Mouse (Mus musculus): Measurements from ENCODE around the gene Pold2.

Pold2 gene

DNA sequence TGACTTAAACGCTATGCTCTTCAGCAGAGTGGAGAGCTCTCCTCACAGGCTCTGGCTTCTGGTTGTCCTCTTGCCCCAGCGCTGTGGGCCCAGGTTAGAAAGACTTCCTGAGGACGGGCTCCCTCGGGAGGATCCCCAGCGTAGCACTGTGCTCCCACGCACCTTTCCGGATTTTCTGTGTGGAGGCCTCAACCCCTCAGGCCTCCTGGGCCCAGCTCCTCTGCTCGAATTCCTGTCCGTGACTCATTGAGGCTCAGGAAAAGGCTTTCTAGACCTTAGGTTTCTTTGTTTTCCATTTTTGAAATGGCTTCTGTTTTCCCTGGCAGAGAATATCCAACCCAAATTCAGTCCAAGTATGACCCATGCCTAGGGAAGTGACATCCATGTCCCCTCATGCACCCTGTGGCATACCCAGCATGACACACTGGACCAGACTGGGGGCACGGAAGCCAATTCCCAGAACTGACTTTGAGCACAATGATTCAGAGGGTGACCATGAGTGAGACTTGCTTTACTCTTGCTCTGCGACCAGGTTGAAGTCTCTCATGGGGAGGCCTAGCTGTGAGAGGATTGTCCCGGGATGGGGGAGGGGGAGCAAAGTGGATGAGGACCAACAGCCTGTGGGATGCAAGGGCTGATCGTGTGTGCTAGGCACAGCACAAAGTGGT lies 18.1 kb downstream of the Pold2 start:
- in situ Hi-C loops (cut with MboI, MseI), result no loop called here

DNA sequence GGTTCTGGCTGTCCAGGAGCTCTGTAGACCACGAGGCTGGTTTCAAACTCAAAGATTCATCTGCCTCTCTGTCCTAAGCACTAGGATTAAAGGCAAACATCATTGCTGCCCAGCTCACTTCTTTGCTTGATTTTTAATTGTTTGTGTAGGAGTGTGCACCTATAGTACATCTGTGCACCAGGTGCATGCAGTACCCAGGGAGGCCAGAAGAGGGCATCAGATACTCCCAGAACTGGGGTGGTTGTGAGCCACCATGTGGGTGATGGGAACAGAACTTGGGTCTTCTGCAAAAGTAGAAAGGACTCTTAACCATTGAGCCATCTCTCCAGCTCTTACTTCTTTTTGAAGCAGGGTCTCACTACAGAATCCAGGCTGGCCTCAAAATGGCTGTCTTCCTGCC lies 19.4 kb downstream of the Pold2 start:
- in situ Hi-C loops (cut with MboI, MseI), result no loop called here

GRCm38 (mm10) chr11:5856479-5857130 lies 21.5 kb downstream of the Pold2 start:
- in situ Hi-C loops (cut with MboI, MseI), result no loop called here

GRCm38 (mm10) chr11:5855902-5856301 lies 22.2 kb downstream of the Pold2 start:
- in situ Hi-C loops (cut with MboI, MseI), result no loop called here

- in situ Hi-C loops (cut with MboI, MseI), result no loop called here
These were observed 22.6 kb downstream of the Pold2 start for GRCm38 (mm10) chr11:5855481-5855880.

GRCm38 (mm10) chr11:5852314-5852713 lies 25.8 kb downstream of the Pold2 start:
- in situ Hi-C loops (cut with MboI, MseI), result no loop called here

GRCm38 (mm10) chr11:5851021-5851736 lies 26.9 kb downstream of the Pold2 start:
- in situ Hi-C loops (cut with MboI, MseI), result no loop called here

- in situ Hi-C loops (cut with MboI, MseI), result no loop called here
These were observed 27.6 kb downstream of the Pold2 start for GRCm38 (mm10) chr11:5850452-5850851.

- in situ Hi-C loops (cut with MboI, MseI), result no loop called here
These were observed 28.8 kb downstream of the Pold2 start for GRCm38 (mm10) chr11:5849316-5849715.

- in situ Hi-C loops (cut with MboI, MseI), result no loop called here
These were observed 29.4 kb downstream of the Pold2 start for GRCm38 (mm10) chr11:5848741-5849140.

- in situ Hi-C loops (cut with MboI, MseI), result no loop called here
These were observed 31.3 kb downstream of the Pold2 start for GRCm38 (mm10) chr11:5846639-5847345.

DNA sequence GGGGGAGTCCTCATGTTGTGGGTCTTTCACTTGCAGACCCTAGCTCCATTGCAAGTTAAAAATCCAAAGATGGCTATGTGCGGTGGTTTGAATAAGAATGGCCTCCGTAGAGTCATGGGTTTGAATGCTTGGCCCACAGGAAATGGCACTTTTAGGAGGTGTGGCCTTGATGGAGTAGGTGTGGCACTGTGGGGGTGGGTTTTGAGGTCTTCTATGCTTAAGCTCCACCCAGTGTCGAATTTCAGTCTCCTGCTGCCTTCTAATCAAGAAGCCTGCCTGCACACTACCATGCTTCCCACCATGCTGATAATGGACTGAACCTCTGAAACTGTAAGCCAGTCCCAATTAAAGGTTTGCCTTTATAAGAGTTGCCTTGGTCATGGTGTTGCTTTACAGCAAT lies 35.0 kb downstream of the Pold2 start:
- in situ Hi-C loops (cut with MboI, MseI), result no loop called here

GRCm38 (mm10) chr11:5841751-5842150 lies 36.3 kb downstream of the Pold2 start:
- in situ Hi-C loops (cut with MboI, MseI), result no loop called here

GRCm38 (mm10) chr11:5840346-5840745 lies 37.7 kb downstream of the Pold2 start:
- in situ Hi-C loops (cut with MboI, MseI), result no loop called here

GRCm38 (mm10) chr11:5837251-5838246 lies 40.5 kb downstream of the Pold2 start, which contains the start of gene Polm:
Polm (minus strand) TSS chr11:5838016.
- in situ Hi-C loops (cut with MboI, MseI), result no loop called here

GRCm38 (mm10) chr11:5836126-5836525 lies 42.0 kb downstream of the Pold2 start:
- in situ Hi-C loops (cut with MboI, MseI), result no loop called here

DNA sequence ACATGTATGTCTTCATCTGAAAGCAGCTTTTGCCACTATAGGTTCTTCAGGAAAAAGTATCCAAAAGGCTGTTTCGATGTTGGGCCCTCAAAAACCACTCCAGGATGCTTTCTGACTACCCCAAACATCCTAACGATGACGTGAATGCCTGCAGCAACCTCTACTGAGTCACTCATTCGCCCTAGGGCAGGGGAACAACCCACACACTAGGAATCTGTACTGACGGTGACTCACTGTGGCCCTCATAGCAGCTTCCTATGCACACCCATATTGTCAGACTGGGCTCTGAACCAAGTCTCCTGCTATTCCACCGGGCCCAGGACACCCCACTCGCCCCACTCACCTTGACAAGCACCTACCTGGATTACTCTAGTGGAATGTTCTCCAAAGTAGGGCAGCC lies 43.0 kb downstream of the Pold2 start:
- in situ Hi-C loops (cut with MboI, MseI), result no loop called here

- in situ Hi-C loops (cut with MboI, MseI), result no loop called here
These were observed 43.6 kb downstream of the Pold2 start for GRCm38 (mm10) chr11:5834506-5834905.

DNA sequence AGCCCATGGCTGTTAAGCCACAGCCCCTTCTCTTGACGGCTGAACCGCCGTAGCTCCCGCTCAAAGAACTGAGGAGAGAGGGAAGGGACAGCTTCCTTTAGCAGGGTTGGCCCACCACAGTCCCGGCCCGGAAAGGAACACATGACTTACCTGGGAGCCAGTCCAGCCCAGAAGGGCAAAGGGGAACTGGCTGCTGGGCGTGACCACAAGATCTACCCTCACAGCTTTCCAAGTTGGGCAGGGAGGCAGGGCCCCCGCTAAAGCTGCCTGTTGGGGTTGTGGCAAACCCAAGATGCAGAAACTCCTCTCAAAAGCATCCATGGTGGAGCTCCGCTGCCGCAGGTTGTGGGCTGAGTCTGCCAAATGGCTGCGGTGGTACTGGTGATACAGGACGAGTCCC lies 48.8 kb downstream of the Pold2 start:
- in situ Hi-C loops (cut with MboI, MseI), result no loop called here

DNA sequence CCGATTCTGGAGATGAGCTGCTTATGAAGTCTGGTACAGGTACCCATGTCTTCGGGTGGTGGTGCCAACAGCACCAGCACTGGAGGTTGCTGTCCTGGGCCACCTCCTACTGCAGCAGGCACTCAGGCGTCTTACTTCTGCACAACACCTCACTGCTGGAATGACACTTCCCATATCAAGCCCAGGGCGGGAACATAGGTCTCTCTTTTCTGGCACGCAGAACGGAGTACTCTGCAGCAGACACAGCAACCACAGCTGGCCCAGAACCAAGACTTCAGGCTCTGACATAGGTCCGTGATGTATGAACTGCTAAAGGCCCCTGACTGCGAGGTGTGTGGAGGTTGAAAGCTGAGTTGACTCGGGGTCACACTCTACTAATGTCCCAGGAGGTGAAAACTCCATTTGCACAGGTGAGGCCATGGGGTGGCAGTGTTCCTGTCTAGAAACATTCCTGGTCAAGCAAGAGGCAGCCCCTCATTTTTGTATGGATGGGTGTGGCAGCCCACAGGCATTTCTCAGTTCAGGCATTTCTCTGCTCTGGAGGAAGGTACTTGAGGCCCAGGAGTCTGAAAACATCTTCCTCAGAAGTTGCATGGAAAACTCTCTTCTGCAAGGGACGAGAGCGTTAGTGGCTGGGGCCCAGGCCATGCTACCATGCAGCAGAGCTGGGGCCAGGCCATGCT lies 49.4 kb downstream of the Pold2 start:
- in situ Hi-C loops (cut with MboI, MseI), result no loop called here

All from T-helper 2 cell (primary cell).